Mouse (Mus musculus) kidney, adult 2 months (tissue): ENCODE measurements around the gene Borcs5.

ENCODE experiments used
- CTCF ChIP-seq: fragments of 200-500 bp; conservative IDR thresholded peaks from 2 replicates; pipeline ENCODE4 v1.5.1; 2011; ENCODE audit warnings: low read depth, mild to moderate bottlenecking, control low read depth, low read length, moderate library complexity, mixed read lengths; ENCODE audit not compliant: insufficient read depth, insufficient read length
- POLR2A ChIP-seq: fragments of 200-500 bp; IDR thresholded peaks from one replicate; pipeline ENCODE4 v1.6.1; 2011; ENCODE audit warnings: low read depth, low read length, control low read depth

- TF ChIP-seq CTCF (no peak), POLR2A (no peak)
Measured at GRCm38 (mm10) chr6:134753858-134754257, 114.5 kb downstream of the Borcs5 start.
